Mouse (Mus musculus): ENCODE results near the gene Yars.

Gene Yars

GRCm38 (mm10) chr4:129227985-129228381 lies 38.4 kb downstream of the Yars start:
- DNase-seq (ENCODE audit: low read depth, low spot score): no peak

- DNase-seq (ENCODE audit: low read depth, low spot score): no peak
Observed at GRCm38 (mm10) chr4:129230926-129231325, 41.4 kb downstream of the Yars start.

DNA sequence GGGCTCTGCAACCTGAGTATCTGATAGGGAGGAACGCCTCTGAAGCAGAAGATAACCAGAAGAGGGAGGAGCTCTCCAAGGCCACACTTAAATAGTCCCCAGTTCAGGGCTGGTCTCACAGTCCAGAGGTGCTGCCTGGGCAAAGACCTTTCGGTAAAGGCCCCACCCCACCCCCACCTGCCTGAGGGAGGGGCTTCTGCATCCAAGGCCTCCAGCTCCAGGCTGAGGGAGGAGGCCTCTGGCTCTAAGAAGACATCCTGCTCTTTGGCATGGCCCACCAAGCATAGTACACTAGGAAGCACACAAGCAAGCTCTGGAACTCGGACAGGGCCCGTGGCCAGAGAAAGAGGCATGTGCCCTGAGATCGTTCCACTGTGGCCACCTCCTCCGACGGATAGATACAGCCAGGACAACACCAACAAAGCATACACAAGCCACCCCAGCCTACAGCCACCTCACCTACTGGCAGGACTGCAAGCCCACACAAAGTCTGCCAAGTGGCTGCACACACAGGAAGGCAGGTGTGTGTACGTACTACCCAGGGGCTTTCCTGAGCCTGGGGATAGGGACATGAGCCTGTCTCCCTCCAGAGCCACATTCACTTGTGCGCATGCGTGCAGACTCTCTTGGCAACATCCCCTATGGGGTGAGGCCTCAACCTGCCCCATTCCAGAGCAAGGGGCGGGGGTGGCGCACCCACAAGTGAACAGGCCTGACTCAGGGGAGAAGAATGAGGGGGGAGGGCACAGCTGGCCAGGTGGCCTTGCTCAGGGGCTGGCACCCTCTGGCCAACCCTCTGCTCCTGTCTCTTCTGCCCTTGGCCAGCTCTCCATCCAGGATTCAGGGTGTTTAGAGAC lies 42.3 kb downstream of the Yars start:
- DNase-seq (ENCODE audit: low read depth, low spot score): no peak

GRCm38 (mm10) chr4:129232561-129233360 lies 43.2 kb downstream of the Yars start:
- DNase-seq (ENCODE audit: low read depth, low spot score): no peak

DNA sequence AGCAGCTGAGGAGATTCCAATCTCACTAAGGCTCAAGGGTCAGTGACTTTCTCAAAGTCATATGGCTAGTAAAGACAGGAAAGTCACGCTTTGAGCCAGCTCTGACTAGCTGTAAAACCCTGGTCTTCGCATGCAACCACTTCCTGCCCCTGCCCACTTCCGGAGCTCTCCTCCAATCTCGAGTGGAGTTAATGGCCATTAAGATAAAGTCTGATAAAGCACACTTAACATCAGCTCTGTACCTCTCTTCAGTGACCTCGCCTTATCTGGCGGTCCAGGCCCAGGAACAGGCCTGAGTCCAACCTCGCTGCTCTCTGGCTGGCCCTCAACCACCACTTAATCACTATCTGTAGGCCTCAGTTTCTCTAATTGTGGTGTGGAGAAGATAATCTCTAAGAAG lies 44.9 kb downstream of the Yars start:
- no peak for DNase-seq (ENCODE audit: low read depth, low spot score)

DNA sequence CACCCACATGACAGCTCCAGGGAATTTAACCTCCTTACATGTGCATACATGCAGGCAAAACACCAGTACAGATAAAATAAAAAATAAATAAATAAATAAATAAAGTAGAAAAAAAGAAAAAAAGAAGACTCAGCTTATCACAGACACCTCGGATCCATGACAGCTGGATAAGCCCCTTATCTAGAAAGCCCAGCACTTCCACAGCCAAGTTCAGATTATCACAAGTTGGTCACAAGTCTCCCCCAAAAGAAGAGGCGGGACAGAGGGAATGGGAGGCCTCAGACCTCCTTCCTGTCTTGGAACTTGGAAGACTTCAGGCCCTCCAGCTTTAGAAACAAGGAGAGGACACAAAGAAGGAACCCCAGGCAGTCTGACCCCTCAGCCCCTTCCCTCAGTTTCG lies 45.6 kb downstream of the Yars start:
- no peak for DNase-seq (ENCODE audit: low read depth, low spot score)

DNA sequence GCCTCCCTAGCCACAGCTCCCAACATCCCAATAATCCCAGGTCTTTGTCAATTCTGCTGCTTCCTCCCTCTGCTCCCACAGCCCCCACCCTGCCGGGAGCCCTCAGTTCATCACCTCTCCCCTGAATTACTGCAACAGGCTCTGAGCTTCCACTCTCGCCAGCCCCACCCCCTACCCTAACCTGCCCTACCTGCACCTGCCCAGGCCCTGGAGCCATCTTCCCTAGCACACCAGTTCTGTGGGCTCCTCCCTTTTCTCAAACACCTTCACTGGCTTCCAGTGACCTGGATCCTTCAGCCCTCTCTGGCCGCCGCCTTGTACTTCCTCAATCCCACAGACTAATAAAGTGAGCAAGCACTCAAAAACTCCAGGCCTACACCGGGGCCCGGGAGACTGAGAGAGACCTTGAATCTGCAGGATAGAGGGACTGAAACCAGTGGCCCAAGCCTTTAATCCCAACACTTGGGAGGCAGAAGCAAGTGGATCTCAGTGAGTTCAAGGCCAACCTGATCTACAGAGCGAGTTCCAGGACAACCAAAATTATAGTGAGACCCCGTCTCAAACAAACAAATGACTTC lies 46.8 kb downstream of the Yars start:
- no peak for DNase-seq (ENCODE audit: low read depth, low spot score)

DNA sequence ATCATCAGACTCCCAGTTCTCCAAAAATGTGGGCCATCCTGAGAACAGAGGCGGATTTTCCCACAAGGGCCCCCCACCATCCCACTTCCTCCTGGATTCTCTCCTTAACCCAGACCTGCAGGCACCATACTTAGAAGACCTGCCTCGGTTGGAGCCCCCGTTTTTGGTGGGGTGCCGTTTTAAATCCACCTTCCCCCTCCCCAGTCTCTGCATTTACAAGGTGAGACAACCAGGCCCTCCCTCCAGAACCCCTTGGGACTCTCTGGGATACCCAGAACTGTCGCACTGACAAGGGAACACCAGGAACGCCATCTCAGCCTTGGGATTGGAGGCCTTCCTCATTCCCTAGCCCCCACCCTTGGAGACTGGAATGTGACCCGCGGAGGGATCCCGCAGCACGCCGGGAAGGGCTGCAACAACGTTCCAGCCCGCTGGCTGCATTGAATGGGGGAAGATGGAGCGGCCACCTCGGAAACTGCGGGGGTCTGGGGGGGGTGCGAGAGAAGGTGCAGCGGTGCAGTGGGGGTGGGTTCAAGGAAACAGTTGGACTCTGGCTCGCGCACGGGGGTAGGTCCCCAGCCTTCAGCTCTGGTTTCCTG lies 48.4 kb downstream of the Yars start:
- DNase-seq (ENCODE audit: low read depth, low spot score): peak; percentile 67

DNA sequence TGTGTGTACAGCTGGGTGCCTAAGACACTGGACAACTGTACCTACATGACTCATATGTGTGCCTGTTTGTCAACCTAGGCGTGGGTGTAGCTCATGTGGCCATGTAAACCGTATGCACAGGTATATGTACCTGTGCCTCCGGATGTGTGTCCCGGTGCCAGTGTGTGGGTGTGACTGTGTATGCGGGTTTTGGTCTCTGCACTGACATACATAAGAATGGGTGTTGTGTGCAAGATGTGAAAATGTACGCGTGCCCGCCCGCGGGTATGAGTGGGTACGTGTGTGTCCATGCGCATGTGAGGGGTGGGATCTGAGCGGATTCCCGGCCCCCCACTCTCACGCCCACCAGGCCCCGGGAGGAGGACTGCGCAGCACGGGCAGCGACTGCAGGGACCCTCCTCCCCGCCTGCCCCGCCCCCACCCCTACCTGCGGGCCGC lies 49.0 kb downstream of the Yars start:
- peak; percentile 45 for DNase-seq (ENCODE audit: low read depth, low spot score)

DNA sequence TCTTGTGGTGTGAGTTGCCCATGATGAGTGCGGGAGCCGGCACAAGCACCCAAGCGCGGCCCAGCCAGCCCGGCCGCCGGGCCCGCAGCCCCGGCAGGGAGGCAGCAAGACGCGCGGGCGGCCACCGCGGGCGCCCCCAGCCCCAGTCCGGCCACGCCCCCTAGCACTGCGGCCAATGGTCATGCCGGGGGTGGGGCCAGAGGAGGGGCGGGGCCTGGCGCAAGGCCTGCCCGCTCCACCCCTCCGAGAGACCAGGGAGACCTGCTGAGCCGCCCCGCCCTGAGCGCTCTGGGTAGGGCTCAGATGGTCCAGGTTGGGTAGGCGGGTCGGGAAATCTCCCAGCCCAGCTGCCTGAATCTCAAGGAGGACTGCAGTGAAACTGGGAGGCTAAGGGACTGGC lies 49.5 kb downstream of the Yars start:
- DNase-seq (ENCODE audit: low read depth, low spot score): peak; percentile 90

DNA sequence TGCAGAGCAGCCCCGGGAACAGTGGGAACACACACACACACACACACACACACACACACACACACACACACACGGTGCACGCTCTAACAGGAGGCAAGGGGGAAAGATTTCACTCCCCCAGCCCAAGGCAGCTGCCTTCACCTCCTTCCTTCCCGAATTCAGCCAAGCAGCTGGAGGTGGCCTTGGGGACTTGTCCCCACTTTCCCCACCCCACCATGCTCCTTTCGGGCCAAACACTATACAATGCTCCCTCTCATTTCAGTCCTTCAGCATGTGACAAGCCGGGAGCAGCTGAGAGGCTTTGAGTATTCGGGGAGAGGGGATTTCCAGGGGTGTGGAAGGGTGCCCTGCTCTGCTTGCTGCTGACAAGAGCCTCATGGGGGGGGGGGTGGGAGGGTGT lies 52.3 kb downstream of the Yars start:
- DNase-seq (ENCODE audit: low read depth, low spot score): peak; percentile 66

DNA sequence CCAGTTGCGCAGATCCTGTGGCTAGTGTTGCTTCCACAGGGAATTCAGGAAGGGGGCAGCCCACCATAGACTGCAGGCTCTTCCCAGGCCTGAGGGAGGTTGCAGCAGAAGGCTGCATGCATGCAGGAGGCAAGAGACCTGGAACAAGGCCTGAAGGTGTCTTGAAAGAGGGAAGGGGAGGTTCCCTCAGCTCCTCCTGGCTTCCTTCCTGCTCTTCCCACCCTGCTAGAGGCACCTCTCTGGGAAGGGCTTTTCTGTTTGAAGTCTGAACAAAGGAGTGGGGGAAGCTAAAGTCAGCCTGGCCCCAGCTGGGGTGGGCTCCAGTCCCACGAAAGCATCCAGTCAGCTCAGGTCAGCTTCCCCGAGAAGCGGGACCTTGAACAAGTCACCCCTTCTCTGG lies 52.8 kb downstream of the Yars start:
- no peak for DNase-seq (ENCODE audit: low read depth, low spot score)

GRCm38 (mm10) chr4:129242761-129243160 lies 53.2 kb downstream of the Yars start:
- DNase-seq (ENCODE audit: low read depth, low spot score): no peak

- no peak for DNase-seq (ENCODE audit: low read depth, low spot score)
Observed at GRCm38 (mm10) chr4:129244802-129245201, 55.2 kb downstream of the Yars start.

DNA sequence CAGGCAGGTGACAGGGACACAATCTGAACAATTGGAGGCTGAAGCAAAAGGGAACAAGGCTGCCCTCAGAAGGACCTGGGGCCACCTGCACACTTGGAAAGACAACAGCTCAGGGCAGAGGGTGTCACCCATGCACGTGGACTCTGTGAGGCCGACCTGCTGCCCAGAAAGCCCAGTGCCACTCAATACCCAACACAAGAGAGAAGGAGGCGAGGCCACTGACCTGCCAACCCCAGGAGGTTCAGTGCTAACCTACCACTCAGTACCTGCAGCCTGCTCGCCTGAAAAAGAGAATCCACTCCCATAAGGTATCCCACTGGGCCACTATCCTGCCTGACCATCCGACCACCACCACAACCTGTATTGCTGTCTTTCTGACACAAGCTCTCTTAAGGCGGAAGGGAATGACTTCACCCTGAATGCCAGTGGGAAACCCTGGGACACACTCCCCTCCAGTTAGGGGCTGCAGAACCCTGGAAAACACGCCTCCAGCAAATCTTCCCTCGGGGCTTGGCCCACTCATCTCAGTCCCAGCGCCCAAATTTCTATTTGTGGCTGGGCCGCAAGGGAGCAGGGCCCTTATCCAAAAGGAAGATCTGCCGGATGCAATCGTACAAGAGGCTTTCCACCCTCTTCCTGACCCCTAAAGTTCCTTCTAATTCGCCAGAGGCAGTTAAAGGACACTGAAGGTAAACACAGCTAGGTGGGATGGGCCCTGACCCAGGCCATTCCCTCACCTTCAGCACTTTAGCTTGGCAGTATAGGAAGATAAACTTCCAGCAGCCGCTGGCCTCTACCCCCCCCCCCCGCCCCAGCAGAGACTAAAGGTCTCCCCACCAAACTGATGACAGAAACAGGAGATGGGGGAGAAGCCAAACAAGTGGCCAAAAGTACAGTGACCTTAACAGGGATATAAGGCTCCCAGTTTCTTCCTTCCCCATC lies 57.1 kb downstream of the Yars start:
- no peak for DNase-seq (ENCODE audit: low read depth, low spot score)

DNA sequence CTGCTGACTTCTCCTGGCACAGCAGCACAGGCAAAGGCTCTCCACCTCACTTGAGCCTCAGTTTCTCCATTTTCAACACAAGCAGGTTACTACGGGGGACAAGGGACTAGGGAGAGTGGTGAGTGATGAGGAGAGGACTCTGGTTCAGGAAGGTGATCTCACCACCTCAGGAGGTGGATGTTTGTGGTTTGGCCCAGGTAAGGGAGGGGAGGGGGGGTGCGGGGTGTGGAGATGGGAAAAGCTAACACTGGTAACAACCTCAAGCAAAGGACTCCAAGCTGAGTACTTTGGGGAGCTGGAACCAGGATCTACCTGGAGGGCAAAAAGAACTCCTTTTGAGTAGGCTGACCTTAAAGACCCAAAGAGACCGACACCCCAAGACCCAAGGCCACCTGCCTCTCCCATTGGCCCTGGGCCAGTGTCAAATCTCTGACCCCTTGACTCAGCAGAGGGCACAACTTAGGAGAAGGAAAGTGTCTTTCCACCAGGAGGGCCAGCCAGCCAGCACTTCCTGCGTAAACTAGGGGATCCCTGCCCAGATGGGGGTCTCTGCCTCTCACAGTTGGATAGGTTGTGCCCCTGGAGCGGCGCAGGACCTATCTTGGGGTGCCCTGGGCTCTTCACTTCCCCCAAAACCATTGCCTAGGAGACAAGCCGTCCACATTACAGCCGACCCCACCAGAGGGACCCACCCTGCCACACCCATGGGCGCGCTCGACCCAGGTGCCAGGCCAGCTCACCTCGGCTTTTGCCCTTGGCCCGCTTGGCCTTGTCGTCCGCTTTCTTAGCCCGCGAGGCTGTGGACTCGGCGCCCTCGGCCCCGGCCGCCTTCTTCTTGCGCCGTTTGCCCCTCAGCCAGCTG lies 58.1 kb downstream of the Yars start:
- no peak for DNase-seq (ENCODE audit: low read depth, low spot score)

DNA sequence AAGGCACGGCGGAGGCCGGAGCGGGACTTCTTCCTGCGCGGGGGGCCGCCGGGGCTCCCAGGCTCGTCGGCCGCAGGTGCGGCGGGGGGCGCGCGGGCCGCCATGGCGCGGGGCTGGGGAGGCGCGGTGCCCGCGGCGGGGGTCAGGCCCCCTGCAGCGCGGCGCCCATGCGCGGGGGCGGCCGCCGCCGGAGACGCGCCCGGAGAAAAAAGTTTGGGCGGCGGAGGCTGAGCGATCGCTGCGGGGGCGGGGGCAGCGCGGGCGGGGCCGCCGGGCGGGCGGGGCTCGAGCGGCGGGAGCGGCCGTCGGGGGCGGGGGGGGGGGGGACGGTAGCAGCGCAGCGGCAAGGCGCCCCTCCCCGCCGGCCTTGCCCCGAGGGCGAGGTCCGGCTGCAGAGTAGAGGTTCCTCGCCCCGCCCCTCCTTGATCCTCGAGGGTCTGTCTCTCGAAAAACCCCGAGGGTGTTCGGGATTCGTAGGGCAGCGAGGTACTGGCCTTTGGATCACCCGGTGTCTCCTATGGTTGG lies 58.7 kb downstream of the Yars start:
- DNase-seq (ENCODE audit: low read depth, low spot score): no peak

DNA sequence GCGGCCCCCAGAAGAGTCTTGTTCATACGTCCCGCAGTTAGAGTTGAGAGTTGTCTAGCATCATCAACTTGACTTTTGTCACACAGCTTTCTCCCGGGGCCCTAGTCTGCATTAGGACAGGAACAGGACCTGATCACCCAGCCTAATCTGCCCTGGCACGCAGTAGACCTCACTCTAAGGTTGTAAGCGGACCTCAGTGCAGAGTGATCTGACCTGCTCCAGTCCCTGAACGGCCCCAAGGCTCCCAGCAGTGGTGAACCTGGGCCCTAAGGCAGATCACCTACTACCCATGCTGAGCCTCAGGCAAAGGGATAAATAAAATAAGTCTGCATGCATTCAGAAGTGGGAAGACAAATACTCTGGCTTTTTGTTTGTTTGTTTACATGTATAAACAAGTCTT lies 59.7 kb downstream of the Yars start:
- DNase-seq (ENCODE audit: low read depth, low spot score): no peak

GRCm38 (mm10) chr4:129250759-129251481 lies 61.4 kb downstream of the Yars start:
- peak; percentile 62 for DNase-seq (ENCODE audit: low read depth, low spot score)
